Mouse (Mus musculus) liver, adult 2 months (tissue): ENCODE measurements around the gene Olfr907. TPM values are rescaled to one million over a fixed set of nuclear protein-coding genes. Genes with fewer than 3 reads are reported as not detected.

Experiments used
- DNase-seq: peaks from one replicate; pipeline ENCODE4 v3.0.0-alpha.2; 2011; ENCODE audit warnings: low read depth, low spot score; ENCODE audit errors: extremely low read depth
- H3K27ac ChIP-seq: fragments of 200-500 bp; replicated peaks from 2 replicates; pipeline ENCODE4 v1.5.1; 2012; ENCODE audit warnings: low read depth, mild to moderate bottlenecking, control low read depth, inconsistent platforms, low read length; ENCODE audit not compliant: insufficient read depth
- H3K27me3 ChIP-seq: fragments of 200-500 bp; 2 replicates; pipeline ENCODE4 v1.6.1; 2012; ENCODE audit warnings: mild to moderate bottlenecking, moderate library complexity, low read length, inconsistent platforms; ENCODE audit not compliant: control insufficient read depth, insufficient read depth
- H3K36me3 ChIP-seq: fragments of 200-500 bp; 2 replicates; pipeline ENCODE4 v1.6.1; 2012; ENCODE audit warnings: low read length, inconsistent platforms; ENCODE audit not compliant: control insufficient read depth, insufficient read depth
- H3K4me1 ChIP-seq: fragments of 200-500 bp; 2 replicates; pipeline ENCODE4 v1.6.1; 2011; ENCODE audit warnings: low read length; ENCODE audit not compliant: control insufficient read depth, insufficient read depth
- H3K4me3 ChIP-seq: fragments of 200-500 bp; 2 replicates; pipeline ENCODE4 v1.5.1; 2011; ENCODE audit warnings: low read depth, mild to moderate bottlenecking, control low read depth, low read length, moderate library complexity; ENCODE audit not compliant: insufficient read depth
- H3K79me2 ChIP-seq: fragments of 200-500 bp; 2 replicates; pipeline ENCODE4 v1.6.1; 2012; ENCODE audit warnings: inconsistent platforms, mild to moderate bottlenecking, low read length, moderate library complexity; ENCODE audit not compliant: control insufficient read depth, insufficient read depth
- H3K9ac ChIP-seq: fragments of 200-500 bp; 2 replicates; pipeline ENCODE4 v1.6.1; 2012; ENCODE audit warnings: low read depth, mild to moderate bottlenecking, control low read depth, inconsistent platforms, low read length
- CTCF ChIP-seq: fragments of 200-500 bp; IDR thresholded peaks from 2 replicates; pipeline ENCODE4 v1.5.1; 2011; ENCODE audit warnings: low read depth, low read length, control low read depth
- POLR2A ChIP-seq: fragments of 200-500 bp; IDR thresholded peaks from 2 replicates; pipeline ENCODE4 v1.6.1; 2011; ENCODE audit warnings: low read length, control low read depth; ENCODE audit not compliant: insufficient read depth; ENCODE audit errors: extremely low read depth
- WGBS: fragments of 180-500 bp; shearing (Covaris S2); methylation state at CpG from one replicate; pipeline ENCODE4 v1.1.7; 2018; 5-methylcytosine and 5-hydroxymethylcytosine counted together
- polyA plus RNA-seq: library from polyadenylated mRNA; depleted of rRNA; stranded (reverse); fragments of >200 nt; gene quantifications from 2 replicates; pipeline ENCODE4 v1.2.3, GENCODE M21; 2012; rRNA removed
- total RNA-seq: library from RNA; depleted of rRNA; stranded (reverse); fragments of >200 nt; gene quantifications from 2 replicates; pipeline ENCODE4 v1.2.3, GENCODE M21; 2014; rRNA removed

The Olfr907 gene
- total RNA-seq (not detected in 2 replicates), polyA plus RNA-seq (not detected in 2 replicates)

GRCm38 (mm10) chr9:38495501-38495900 is at the start of gene Olfr907:
TSS of gene Olfr907 (plus strand) at chr9:38495801.
- WGBS: 75% methylated on average over 2 of the region's 2 CpGs
- no peak for DNase-seq
- TF ChIP-seq POLR2A: no peak
- TF ChIP-seq CTCF: no peak
- no peaks in the 10 kb centered on the region for H3K79me2 ChIP-seq
- no peak within 1 kb of the TSS for H3K9ac ChIP-seq
- no peak within 1 kb of the TSS for H3K27ac ChIP-seq
- no peaks in the 10 kb centered on the region for H3K4me1 ChIP-seq
- H3K4me3 ChIP-seq: no peak within 1 kb of the TSS
- no peaks in the 10 kb centered on the region for H3K36me3 ChIP-seq
- no peaks in the 10 kb centered on the region for H3K27me3 ChIP-seq

- DNase-seq: no peak
- TF ChIP-seq POLR2A (no peak), CTCF (no peak)
- H3K27ac ChIP-seq: no peak within 1 kb of the TSS
- H3K79me2 ChIP-seq: no peaks in the 10 kb centered on the region
- H3K36me3 ChIP-seq: no peaks in the 10 kb centered on the region
- H3K27me3 ChIP-seq: no peaks in the 10 kb centered on the region
- 88% methylated on average over 5 of the region's 5 CpGs for WGBS
- no peak within 1 kb of the TSS for H3K4me3 ChIP-seq
- H3K9ac ChIP-seq: no peak within 1 kb of the TSS
- H3K4me1 ChIP-seq: no peaks in the 10 kb centered on the region
Observed at GRCm38 (mm10) chr9:38447352-38447751, 48.2 kb upstream of the Olfr907 start, which contains the start of gene Olfr902. TSS of gene Olfr902 (plus strand) at chr9:38447652.

GRCm38 (mm10) chr9:38462844-38463243 is 32.8 kb upstream of the Olfr907 start, which contains the start of gene Olfr904:
TSS of gene Olfr904 (plus strand) at chr9:38463144.
- no peaks in the 10 kb centered on the region for H3K36me3 ChIP-seq
- no peaks in the 10 kb centered on the region for H3K4me1 ChIP-seq
- no peak for DNase-seq
- no peak within 1 kb of the TSS for H3K4me3 ChIP-seq
- no peak within 1 kb of the TSS for H3K9ac ChIP-seq
- no peak for TF ChIP-seq POLR2A
- no peak for TF ChIP-seq CTCF
- no peak within 1 kb of the TSS for H3K27ac ChIP-seq
- no peaks in the 10 kb centered on the region for H3K27me3 ChIP-seq
- no peaks in the 10 kb centered on the region for H3K79me2 ChIP-seq

GRCm38 (mm10) chr9:38470807-38471206 is 24.8 kb upstream of the Olfr907 start, which contains the start of gene Olfr905:
TSS of gene Olfr905 (plus strand) at chr9:38471107.
- H3K36me3 ChIP-seq: no peaks in the 10 kb centered on the region
- no peaks in the 10 kb centered on the region for H3K27me3 ChIP-seq
- H3K27ac ChIP-seq: no peak within 1 kb of the TSS
- no peak for DNase-seq
- no peak for TF ChIP-seq POLR2A
- no peak for TF ChIP-seq CTCF
- H3K4me1 ChIP-seq: no peaks in the 10 kb centered on the region
- no peaks in the 10 kb centered on the region for H3K79me2 ChIP-seq
- H3K4me3 ChIP-seq: no peak within 1 kb of the TSS
- H3K9ac ChIP-seq: no peak within 1 kb of the TSS

- H3K79me2 ChIP-seq: no peaks in the 10 kb centered on the region
- WGBS: 69% methylated on average over 3 of the region's 3 CpGs
Observed at GRCm38 (mm10) chr9:38486785-38487184, 8.8 kb upstream of the Olfr907 start, which contains the start of gene Olfr906. TSS of gene Olfr906 (plus strand) at chr9:38487085.

GRCm38 (mm10) chr9:38512353-38512752 is 16.8 kb downstream of the Olfr907 start:
- Histone ChIP-seq H3K4me3 (no peak overlapping the region), H3K79me2 (no peaks in the 10 kb centered on the region), H3K27ac (no peak overlapping the region), H3K36me3 (no peaks in the 10 kb centered on the region), H3K27me3 (no peaks in the 10 kb centered on the region), H3K4me1 (no peaks in the 10 kb centered on the region), H3K9ac (no peak overlapping the region)
- no peak for TF ChIP-seq CTCF
- no peak for TF ChIP-seq POLR2A
- no peak for DNase-seq
- 57% methylated on average over 2 of the region's 2 CpGs for WGBS

More at GRCm38 (mm10) chr9:38486785-38487184, 8.8 kb upstream of the Olfr907 start, which contains the start of gene Olfr906:
- Histone ChIP-seq H3K27ac (no peak within 1 kb of the TSS), H3K9ac (no peak within 1 kb of the TSS), H3K27me3 (no peaks in the 10 kb centered on the region), H3K36me3 (no peaks in the 10 kb centered on the region), H3K4me1 (no peaks in the 10 kb centered on the region), H3K4me3 (no peak within 1 kb of the TSS)
- TF ChIP-seq CTCF (no peak), POLR2A (no peak)
- no peak for DNase-seq
